Mouse (Mus musculus): ENCODE results near the gene Clba1. TPM values are rescaled to one million over a fixed set of nuclear protein-coding genes. Genes with fewer than 3 reads are reported as not detected.
A peak's percentile ranks its signal among the peaks of the same experiment; 100 is the strongest.

Clba1 gene
- polyA plus RNA-seq, 1 experiment from 2014 or later, result 4.1 TPM

DNA sequence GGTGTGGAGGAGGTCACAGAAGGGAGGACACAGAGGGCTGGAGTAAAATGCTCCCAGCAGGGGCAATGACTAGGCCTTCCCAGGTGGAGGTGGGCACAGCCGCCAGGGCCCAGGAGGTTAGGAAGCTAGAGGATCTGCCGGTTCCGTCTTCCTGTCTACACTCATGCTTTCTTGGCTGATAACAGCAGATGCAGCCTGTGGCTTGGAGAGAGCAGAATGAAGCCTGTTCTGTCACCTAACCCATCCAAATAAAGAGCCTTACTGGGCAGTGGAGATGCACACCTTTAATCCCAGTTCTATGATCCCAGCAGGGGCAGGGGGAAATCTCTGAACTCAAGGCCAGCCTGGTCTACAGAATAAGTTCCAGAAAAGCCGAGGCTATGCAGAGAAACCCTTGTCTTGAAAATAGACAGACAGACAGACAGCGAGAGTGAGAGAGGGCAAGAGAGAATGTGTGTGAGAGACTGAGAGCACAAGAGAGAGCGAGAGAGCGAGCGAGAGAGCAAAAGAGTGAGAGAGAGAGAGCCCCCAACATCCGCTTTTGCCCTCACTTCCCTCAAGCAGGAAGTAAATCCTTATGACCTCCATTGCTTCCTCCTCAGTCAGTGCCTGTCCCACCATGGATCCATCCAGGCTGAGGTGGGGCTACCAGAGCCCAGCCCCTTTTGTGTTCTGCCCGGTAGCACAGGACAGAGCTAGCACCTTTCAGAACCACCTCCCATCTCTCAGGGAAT lies 9.3 kb upstream of the Clba1 start:
- Histone ChIP-seq H3K27ac (ENCODE audit: low read length) (no peak overlapping the region), H3K36me3 (ENCODE audit: control insufficient read depth, insufficient read depth, low read length) (no peaks in the 10 kb centered on the region), H3K4me1 (ENCODE audit: control insufficient read depth, insufficient read depth, low read length) (peaks cover 54% of the 10 kb centered on the region), H3K9me3 (ENCODE audit: control insufficient read depth, low read length) (no peaks in the 10 kb centered on the region), H3K4me3 (ENCODE audit: low read length) (no peak overlapping the region), H3K4me2 (ENCODE audit: low read depth, low read length) (no peak overlapping the region), H3K9ac (ENCODE audit: low read depth, low read length) (no peak overlapping the region), H3K27me3 (replicated peaks; ENCODE audit: control insufficient read depth, insufficient read depth, low read length) (peaks cover 9% of the 10 kb centered on the region; the same call in 1 of the 2 replicates)
- 81% methylated on average over 10 of the region's 10 CpGs for WGBS
- ATAC-seq, result no peak

DNA sequence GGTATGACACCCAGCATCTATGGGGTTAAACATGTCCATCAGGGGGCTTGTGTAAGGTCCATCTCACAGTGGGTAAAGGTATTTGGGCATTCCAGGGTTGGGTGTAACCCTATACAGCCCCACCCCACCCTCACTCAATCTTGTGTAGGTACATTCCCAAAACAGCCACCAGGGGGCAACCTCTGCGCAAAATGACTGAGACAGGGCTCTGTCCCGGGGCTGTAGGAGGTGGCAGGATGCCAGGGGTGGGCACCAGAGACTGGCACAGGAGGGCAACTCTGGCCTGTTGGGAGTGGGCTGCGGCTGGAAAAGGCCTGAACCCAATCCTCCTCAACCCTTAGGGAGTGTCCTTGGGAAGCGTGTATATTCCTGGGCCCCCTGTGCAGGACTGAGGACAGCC lies 8.3 kb upstream of the Clba1 start:
- H3K4me1 ChIP-seq (ENCODE audit: control insufficient read depth, insufficient read depth, low read length), result peaks cover 44% of the 10 kb centered on the region
- H3K4me2 ChIP-seq (ENCODE audit: low read depth, low read length), result no peak overlapping the region
- 12% methylated on average over 4 of the region's 4 CpGs for WGBS
- H3K9ac ChIP-seq (ENCODE audit: low read depth, low read length), result no peak overlapping the region
- peaks cover 9% of the 10 kb centered on the region; the same call in 1 of the 2 replicates for H3K27me3 ChIP-seq (replicated peaks; ENCODE audit: control insufficient read depth, insufficient read depth, low read length)
- H3K9me3 ChIP-seq (ENCODE audit: control insufficient read depth, low read length), result no peaks in the 10 kb centered on the region
- H3K4me3 ChIP-seq (ENCODE audit: low read length), result no peak overlapping the region
- H3K27ac ChIP-seq (ENCODE audit: low read length), result no peak overlapping the region
- no peaks in the 10 kb centered on the region for H3K36me3 ChIP-seq (ENCODE audit: control insufficient read depth, insufficient read depth, low read length)
- ATAC-seq, result peak; percentile 43

DNA sequence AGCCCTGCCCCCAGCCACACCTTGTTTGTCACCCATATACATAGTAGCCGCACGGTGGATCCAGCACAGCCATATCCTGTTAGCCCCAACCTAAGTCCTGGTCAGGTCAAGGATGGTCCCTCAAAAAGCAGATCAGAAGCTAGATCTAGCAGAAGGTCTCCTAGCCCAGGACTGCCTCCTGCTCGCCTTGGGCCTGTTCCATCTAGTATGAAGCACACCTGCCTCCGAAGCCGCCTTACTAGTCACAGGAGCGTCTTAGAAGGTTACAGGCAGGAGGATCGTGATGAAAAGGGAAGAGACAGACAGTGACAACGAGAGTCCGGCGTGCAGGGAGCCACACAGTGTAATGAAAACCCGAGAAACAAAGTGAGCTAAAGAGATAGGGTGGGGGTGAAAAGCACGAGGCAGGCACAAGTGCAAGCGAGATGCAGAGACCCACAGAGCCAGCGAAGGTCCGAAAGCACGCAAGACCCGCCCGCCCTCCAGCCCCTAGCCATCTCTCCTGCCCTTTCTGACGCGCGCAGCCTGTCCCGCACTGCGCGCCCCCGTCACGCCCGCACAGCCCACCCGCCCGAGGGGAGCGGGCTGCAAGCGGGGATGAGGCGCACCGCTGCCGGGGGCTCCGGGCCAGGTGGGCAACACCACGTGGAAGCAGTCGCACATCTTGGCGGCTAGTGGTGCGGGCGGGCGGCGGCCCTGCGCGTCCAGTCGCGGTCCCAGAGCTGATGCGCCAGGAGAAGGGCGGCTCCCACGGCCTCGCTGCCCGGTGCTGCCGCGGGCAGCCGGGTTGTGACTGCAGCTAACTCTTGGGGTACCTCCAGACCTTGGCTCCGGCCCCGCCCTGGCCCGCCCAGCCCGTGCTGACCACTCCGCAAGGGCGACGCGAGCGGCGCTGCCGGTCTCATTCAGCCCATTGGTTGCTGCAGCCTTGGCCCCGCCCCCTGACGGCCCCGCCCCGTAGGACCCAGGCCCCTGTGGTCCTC lies 6.6 kb upstream of the Clba1 start, which contains the start of gene Ahnak2:
Gene Ahnak2 (minus strand): TSS at position 794 of the 983 bp plus-strand sequence.
- H3K9ac ChIP-seq (ENCODE audit: low read depth, low read length), result peak within 1 kb of the TSS; percentile 66
- peaks cover 31% of the 10 kb centered on the region for H3K4me1 ChIP-seq (ENCODE audit: control insufficient read depth, insufficient read depth, low read length)
- H3K27me3 ChIP-seq (replicated peaks; ENCODE audit: control insufficient read depth, insufficient read depth, low read length), result peaks cover 9% of the 10 kb centered on the region; the same call in 1 of the 2 replicates
- peak within 1 kb of the TSS; percentile 61 for H3K4me3 ChIP-seq (ENCODE audit: low read length)
- H3K4me2 ChIP-seq (ENCODE audit: low read depth, low read length), result peak within 1 kb of the TSS; percentile 100
- ATAC-seq, result peak; percentile 68
- H3K36me3 ChIP-seq (ENCODE audit: control insufficient read depth, insufficient read depth, low read length), result no peaks in the 10 kb centered on the region
- WGBS, result 3% methylated on average over 63 of the region's 69 CpGs
- no peaks in the 10 kb centered on the region for H3K9me3 ChIP-seq (ENCODE audit: control insufficient read depth, low read length)
- no peak within 1 kb of the TSS for H3K27ac ChIP-seq (ENCODE audit: low read length)

DNA sequence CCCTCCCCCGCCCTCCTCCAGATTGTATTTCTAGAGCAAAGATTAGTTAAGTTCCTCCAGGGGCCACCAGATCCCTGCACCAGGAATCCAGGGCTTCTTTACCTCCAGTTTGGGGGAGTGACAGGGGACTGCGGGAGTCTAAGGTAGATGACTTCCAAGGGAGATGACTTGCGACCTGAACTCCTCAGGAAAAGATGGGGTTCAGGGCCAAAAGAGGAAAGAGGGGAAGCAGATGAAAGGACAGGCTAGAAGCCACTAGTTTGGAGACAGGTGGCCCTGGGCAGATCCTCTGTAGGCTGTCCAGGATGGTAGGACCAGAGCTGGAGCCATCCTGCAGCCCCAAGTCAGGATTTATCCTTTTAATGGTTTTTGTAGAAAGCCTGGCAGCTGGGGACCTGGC lies 5.8 kb upstream of the Clba1 start:
- 38% methylated on average over 3 of the region's 3 CpGs for WGBS
- ATAC-seq, result no peak
- Histone ChIP-seq H3K27ac (ENCODE audit: low read length) (no peak overlapping the region), H3K9ac (ENCODE audit: low read depth, low read length) (0 out of 2 replicates have a peak overlapping the region, but pooled peaks have one; percentile 66), H3K4me3 (ENCODE audit: low read length) (no peak overlapping the region), H3K4me1 (ENCODE audit: control insufficient read depth, insufficient read depth, low read length) (peaks cover 25% of the 10 kb centered on the region), H3K9me3 (ENCODE audit: control insufficient read depth, low read length) (no peaks in the 10 kb centered on the region), H3K27me3 (replicated peaks; ENCODE audit: control insufficient read depth, insufficient read depth, low read length) (peaks cover 9% of the 10 kb centered on the region; the same call in 1 of the 2 replicates), H3K36me3 (ENCODE audit: control insufficient read depth, insufficient read depth, low read length) (no peaks in the 10 kb centered on the region), H3K4me2 (ENCODE audit: low read depth, low read length) (peak overlapping the region; percentile 100)

DNA sequence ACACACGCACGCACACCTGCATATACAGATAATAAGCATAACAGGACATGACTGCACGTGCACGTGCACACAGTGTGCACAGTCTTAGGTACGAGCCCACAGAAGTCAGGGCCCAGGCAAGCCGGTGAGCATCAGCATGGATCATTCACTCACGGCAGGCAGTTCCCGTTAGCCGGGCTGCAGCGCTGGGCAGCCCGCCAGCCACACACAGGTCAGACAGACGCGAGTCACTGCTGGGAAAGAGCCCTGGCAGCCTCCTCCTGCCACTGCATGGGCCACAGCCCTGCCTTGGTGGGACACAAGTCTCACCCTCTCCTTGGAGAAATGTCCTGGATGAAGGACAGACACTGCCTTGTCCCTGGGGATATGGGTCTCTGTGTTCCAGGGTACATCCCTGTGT lies 4.7 kb upstream of the Clba1 start:
- Histone ChIP-seq H3K27ac (ENCODE audit: low read length) (no peak overlapping the region), H3K4me1 (ENCODE audit: control insufficient read depth, insufficient read depth, low read length) (peaks cover 20% of the 10 kb centered on the region), H3K4me3 (ENCODE audit: low read length) (no peak overlapping the region), H3K9ac (ENCODE audit: low read depth, low read length) (no peak overlapping the region), H3K4me2 (ENCODE audit: low read depth, low read length) (no peak overlapping the region), H3K27me3 (replicated peaks; ENCODE audit: control insufficient read depth, insufficient read depth, low read length) (peaks cover 9% of the 10 kb centered on the region; the same call in 1 of the 2 replicates), H3K36me3 (ENCODE audit: control insufficient read depth, insufficient read depth, low read length) (no peaks in the 10 kb centered on the region), H3K9me3 (ENCODE audit: control insufficient read depth, low read length) (no peaks in the 10 kb centered on the region)
- ATAC-seq, result no peak
- WGBS, result 51% methylated on average over 13 of the region's 13 CpGs

DNA sequence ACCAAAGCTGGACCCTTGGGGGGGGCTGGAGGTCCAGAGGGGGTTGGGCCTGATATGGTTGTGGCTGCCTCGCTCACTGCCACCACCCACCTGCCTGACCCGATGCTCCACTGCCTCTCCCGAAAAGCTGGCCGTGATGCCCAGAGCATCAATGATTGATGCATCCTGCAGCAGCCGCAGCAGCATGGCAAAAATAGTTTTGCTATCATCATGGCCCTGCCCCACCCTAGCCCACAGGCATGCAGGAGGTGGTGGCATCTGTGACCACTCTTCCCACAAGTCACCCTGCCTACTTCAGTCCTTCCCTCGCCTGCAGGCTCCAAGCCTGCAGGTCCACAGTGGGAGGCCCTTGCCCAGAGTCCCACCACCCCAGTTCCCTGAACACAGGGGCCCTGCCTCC lies 2.7 kb upstream of the Clba1 start:
- Histone ChIP-seq H3K9me3 (ENCODE audit: control insufficient read depth, low read length) (no peaks in the 10 kb centered on the region), H3K4me1 (ENCODE audit: control insufficient read depth, insufficient read depth, low read length) (peaks cover 24% of the 10 kb centered on the region), H3K27ac (ENCODE audit: low read length) (no peak overlapping the region), H3K9ac (ENCODE audit: low read depth, low read length) (no peak overlapping the region), H3K36me3 (ENCODE audit: control insufficient read depth, insufficient read depth, low read length) (no peaks in the 10 kb centered on the region), H3K4me2 (ENCODE audit: low read depth, low read length) (no peak overlapping the region), H3K4me3 (ENCODE audit: low read length) (no peak overlapping the region), H3K27me3 (replicated peaks; ENCODE audit: control insufficient read depth, insufficient read depth, low read length) (peaks cover 8% of the 10 kb centered on the region; the same call in 1 of the 2 replicates)
- whole genome bisulfite sequencing, result 74% methylated on average over 6 of the region's 6 CpGs
- no peak for ATAC-seq

DNA sequence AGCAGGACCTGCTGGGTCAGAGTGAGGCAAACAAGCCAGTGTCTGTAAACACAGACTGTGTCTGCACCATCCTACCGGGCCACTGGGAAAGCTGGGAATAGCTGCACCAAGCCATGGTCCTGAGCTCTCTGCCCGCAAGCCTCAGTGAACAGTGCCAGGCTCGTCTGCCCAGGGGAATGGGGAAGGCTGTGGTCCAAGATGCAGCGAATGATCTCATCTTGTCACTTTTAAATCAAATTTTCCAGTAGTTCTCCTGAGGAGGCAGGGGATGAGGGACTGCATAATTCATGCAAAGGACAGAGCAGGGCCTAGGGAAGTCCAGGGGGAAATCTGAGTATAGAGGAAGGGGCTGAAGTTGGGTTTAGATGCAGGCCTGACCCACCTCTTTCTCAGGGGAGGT lies 941 bp upstream of the Clba1 start:
- no peak for ATAC-seq
- Histone ChIP-seq H3K36me3 (ENCODE audit: control insufficient read depth, insufficient read depth, low read length) (no peaks in the 10 kb centered on the region), H3K4me1 (ENCODE audit: control insufficient read depth, insufficient read depth, low read length) (peaks cover 11% of the 10 kb centered on the region), H3K27ac (ENCODE audit: low read length) (no peak overlapping the region), H3K27me3 (replicated peaks; ENCODE audit: control insufficient read depth, insufficient read depth, low read length) (no peaks in the 10 kb centered on the region; the same call in 1 of the 2 replicates), H3K4me2 (ENCODE audit: low read depth, low read length) (no peak overlapping the region), H3K4me3 (ENCODE audit: low read length) (no peak overlapping the region), H3K9ac (ENCODE audit: low read depth, low read length) (0 out of 2 replicates have a peak overlapping the region, but pooled peaks have one; percentile 54), H3K9me3 (ENCODE audit: control insufficient read depth, low read length) (no peaks in the 10 kb centered on the region)
- WGBS, result 88% methylated on average over 4 of the region's 4 CpGs

DNA sequence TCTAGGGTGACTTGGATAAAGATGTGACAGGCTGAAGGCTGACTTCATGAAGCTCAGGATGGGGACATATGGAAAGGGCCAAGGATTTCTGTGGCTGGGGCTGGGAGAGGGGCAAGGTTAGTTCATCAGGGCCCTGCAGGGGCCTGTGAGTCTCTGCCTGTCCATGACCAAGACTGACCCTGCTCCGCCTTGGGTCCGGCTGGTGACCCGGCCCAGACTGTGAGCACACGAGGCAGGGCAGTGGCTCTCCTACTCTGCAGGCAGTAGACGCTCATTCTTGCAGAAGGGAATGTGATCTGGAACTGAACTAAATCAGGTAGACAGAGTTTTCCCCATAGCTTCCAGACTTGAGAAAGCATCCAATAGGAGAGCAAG lies 538 bp upstream of the Clba1 start:
- Histone ChIP-seq H3K27ac (ENCODE audit: low read length) (no peak overlapping the region), H3K4me1 (ENCODE audit: control insufficient read depth, insufficient read depth, low read length) (peaks cover 11% of the 10 kb centered on the region), H3K27me3 (replicated peaks; ENCODE audit: control insufficient read depth, insufficient read depth, low read length) (no peaks in the 10 kb centered on the region; the same call in 1 of the 2 replicates), H3K9ac (ENCODE audit: low read depth, low read length) (peak overlapping the region; percentile 54; the same call in 1 of the 2 replicates), H3K4me3 (ENCODE audit: low read length) (peak overlapping the region; percentile 71; the same call in 1 of the 2 replicates), H3K4me2 (ENCODE audit: low read depth, low read length) (peak overlapping the region; percentile 98), H3K36me3 (ENCODE audit: control insufficient read depth, insufficient read depth, low read length) (no peaks in the 10 kb centered on the region), H3K9me3 (ENCODE audit: control insufficient read depth, low read length) (no peaks in the 10 kb centered on the region)
- ATAC-seq, result peak; percentile 25
- WGBS, result 67% methylated on average over 5 of the region's 5 CpGs

DNA sequence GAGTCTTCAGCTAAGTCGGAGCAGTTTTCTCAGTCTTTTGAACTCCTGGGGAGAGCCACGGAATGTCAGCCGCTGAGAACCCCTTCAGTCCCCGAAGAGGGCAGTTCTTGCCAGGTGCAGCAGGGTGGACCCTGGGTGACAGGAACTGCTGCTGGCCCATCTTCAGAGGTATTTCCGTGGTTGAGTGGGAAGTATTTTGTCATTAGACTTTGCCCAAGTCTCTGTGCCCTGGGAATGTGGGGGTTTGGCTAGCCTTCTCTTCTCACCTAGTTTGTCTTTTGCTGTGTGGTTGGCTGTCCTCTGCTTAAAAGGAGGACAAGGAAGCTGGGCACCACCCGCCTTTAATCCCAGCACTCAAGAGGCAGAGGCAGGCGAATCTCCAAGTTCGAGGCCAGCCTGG lies 904 bp downstream of the Clba1 start:
- H3K9me3 ChIP-seq (ENCODE audit: control insufficient read depth, low read length), result no peaks in the 10 kb centered on the region
- peak overlapping the region; percentile 71 for H3K4me3 ChIP-seq (ENCODE audit: low read length)
- H3K27me3 ChIP-seq (replicated peaks; ENCODE audit: control insufficient read depth, insufficient read depth, low read length), result no peaks in the 10 kb centered on the region; the same call in 1 of the 2 replicates
- H3K36me3 ChIP-seq (ENCODE audit: control insufficient read depth, insufficient read depth, low read length), result no peaks in the 10 kb centered on the region
- ATAC-seq, result 0 out of 2 replicates have a peak, but pooled peaks have one; percentile 1
- H3K4me1 ChIP-seq (ENCODE audit: control insufficient read depth, insufficient read depth, low read length), result peaks cover 11% of the 10 kb centered on the region
- H3K27ac ChIP-seq (ENCODE audit: low read length), result no peak overlapping the region
- H3K9ac ChIP-seq (ENCODE audit: low read depth, low read length), result peak overlapping the region; percentile 54
- 21% methylated on average over 8 of the region's 8 CpGs for WGBS
- peak overlapping the region; percentile 98 for H3K4me2 ChIP-seq (ENCODE audit: low read depth, low read length)

Data from intestine, embryonic 16.5 days (tissue).